Mouse (Mus musculus) embryo, embryonic 10.5 days (tissue): ENCODE data around the gene Arpc1b.
"Not testable (repeated sequence)": the region's sequence is repeated elsewhere in the genome, so short reads cannot be mapped to it uniquely, and the experiment has no call there.

Experiments used
- DNase-seq: peaks from one replicate; pipeline ENCODE4 v3.0.0-alpha.2; 2015; ENCODE audit warnings: low spot score

Arpc1b gene

DNA sequence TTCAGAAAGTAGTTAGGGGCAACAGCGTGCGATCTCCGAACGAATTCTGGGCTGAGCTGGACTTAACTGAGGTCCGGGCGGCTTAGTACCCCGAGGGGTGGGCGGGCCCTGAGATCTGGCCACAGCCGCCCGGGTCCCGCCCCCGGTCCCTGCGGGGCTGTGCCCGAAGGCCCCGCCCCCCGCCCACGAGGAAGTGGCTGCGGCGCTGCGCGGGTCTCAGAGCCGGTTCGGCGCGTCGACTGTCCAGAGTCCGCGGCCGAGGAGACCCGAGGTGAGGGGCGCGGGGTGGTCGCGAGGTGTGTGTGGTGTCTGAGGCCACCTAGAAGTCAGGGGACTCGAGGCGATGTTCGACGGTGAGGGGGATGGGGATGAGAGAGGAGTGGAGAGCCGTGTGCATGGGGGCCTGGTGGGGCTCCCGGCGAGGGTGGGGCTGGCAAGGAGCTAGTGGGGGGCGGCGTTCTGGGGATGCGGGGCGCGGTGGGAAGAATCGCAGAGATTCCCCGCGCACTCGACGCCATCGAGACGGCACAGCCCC lies at the start of gene Arpc1b:
TSS of gene Arpc1b (plus strand) at position 145 of the 535 bp plus-strand sequence.
- peak; percentile 75 for DNase-seq

GRCm38 (mm10) chr5:145064765-145065340 lies 49.2 kb upstream of the Arpc1b start:
- no peak for DNase-seq

- no peak for DNase-seq
Observed at GRCm38 (mm10) chr5:145068863-145069262, 45.2 kb upstream of the Arpc1b start.

DNA sequence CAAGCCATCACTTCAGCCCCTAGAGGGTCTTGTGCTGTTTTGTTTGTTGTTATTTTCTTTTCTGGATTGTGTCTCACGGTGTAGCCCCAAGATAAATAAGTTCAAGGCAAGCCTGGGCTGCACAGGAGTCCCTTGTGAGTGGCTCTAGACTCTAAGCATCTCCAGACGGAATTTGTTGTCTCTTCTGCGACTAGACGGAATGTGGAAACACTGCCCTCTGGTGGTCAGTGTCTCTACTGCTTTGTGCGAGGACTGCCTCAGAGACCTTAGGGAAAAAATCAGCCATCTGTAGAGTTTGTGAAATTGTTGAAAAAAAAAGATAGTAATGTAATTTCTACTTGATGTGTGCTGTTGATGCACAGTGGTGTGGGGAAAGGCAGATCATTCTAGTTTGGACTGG lies 44.3 kb upstream of the Arpc1b start:
- peak; percentile 93 for DNase-seq

DNA sequence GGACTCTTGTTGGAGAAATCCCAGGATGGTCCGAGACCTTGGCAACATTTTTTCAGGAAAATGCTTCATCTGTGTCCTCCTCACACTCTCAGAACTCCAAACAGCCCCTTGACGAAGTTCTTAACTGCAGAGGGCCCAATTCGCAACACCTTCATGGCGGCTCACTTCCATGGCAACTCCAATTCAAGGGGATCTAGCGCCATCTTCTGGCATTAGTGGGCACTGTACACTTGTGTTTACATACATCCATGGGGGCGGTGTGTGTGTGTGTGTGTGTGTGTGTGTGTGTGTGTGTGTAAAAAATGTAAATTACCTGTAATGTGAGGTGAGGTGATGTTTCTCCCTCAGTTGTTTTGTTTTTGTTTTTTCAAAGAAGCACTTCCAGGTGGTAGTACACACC lies 42.7 kb upstream of the Arpc1b start:
- DNase-seq: peak; percentile 60

DNA sequence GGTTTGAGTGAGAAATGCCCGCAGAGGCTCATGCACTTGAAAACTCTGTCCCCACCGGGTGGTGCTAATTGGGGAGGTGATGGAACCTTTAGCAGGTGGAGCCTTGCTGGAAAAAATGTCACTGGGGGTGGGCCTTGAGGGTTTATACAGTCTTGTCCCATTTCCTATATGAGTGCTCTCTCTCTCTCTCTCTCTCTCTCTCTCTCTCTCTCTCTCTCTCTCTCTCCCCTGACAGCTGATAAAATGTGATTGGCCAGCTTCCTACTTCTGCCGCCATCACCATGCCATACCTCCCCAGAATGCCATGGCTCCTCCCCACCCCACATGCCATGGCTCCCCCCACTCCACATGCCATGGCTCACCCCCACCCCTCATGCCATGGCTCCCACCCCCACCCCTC lies 38.9 kb upstream of the Arpc1b start:
- no peak for DNase-seq

DNA sequence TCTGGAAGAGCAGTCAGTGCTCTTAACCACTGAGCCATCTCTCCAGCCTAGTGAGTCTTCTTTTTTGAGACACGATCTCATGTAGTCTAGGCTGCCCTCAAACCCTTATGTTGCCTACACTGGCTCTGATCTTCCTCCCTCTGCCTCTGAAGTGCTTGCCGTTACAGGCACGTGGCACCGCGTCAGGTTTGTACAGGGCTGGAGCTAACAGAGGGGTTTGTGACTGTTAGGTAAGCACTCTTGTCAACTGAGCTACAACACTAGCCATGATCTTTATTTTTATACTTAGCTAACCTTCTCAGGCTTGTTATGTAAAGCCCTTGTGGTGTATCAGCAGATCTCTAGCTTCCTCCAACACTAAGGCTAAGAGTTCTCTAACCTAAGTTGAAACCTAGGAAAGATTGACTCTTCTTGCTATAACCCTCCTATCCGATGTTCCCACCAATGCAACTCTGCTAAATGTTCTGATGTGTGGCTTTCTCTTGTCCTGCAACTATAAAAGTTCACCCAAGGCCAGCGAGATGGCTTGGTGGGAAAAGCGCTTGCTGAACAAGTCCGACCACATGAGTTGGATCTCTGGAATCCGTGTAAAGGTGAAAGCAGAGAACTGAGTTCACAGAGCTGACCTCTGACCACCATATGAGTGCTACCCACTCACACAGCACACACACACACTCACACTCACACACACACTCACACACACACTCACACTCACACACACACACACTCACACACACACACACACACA lies 32.0 kb upstream of the Arpc1b start:
- no peak for DNase-seq

GRCm38 (mm10) chr5:145083201-145083600 lies 30.8 kb upstream of the Arpc1b start:
- DNase-seq: not testable (repeated sequence)

DNA sequence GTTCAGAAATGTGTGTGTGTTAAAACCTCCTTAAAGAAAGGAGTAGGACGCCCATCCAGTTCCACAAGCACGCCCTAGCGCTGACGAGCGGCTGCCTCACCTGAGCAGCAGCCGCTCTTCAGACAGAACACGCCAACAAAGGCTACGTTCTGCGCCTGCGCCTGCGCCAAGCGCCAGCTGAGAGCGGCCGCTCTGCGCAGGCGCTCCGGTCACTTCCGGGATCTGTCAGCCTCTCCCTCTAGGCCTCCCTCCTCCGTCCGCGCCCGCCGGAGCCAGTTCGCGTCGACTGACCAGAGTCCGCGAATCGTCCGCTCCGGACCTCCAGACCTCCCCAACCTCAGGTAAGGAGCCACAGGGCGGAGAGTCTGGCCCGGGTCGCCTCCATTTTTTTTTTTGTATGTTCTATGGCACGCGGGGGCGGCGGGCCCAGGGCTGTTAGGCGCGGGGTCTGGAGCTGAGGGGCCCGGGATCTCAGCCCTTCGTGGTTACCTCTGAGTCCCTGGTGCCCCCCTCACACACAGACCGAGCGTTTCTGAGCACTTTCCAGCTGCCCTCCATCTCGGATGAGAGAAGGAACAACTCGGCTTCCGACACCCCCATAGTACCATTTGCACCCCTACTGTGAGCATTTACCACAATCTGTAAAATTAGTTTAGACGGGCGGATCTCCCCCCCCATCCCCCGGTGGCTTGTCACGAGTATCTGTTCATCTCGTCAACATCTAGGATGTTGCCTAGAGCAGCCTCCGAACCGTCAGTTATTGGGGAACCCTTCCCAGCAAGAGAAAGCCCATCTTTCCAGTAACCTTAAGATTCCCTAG lies 30.2 kb upstream of the Arpc1b start, which contains the start of the genes Arpc1a and Kpna7:
TSS of gene Arpc1a (plus strand) at position 199 of the 820 bp plus-strand sequence.
TSS of gene Kpna7 (minus strand) at position 399 of the 820 bp plus-strand sequence.
- DNase-seq: peak; percentile 96

- DNase-seq: no peak
Observed at GRCm38 (mm10) chr5:145084822-145085221, 29.2 kb upstream of the Arpc1b start.

DNA sequence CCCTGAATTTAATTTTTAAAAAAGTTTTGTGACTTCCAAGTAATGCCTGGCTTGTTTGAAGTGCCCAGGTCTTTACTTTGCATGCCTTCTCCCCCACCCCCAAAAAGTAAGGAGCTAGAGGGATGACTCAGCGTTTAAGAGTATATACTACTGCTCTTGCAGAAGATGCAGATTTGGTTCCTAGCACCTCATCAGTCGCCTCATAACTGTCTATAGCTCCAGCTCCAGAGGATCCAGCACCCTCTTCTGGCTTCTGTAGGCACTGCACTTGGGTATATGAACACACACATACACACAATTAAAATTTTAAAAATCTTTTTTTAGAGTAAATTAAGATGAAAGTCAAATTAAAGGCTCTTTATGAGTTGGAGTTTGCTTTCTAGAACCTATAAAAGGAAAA lies 25.8 kb upstream of the Arpc1b start:
- DNase-seq: no peak

- DNase-seq: no peak
Observed at GRCm38 (mm10) chr5:145089878-145090277, 24.1 kb upstream of the Arpc1b start.

- no peak for DNase-seq
Observed at GRCm38 (mm10) chr5:145096195-145096594, 17.8 kb upstream of the Arpc1b start.

- DNase-seq: no peak
Observed at GRCm38 (mm10) chr5:145098340-145098821, 15.6 kb upstream of the Arpc1b start.

- DNase-seq: no peak
Observed at GRCm38 (mm10) chr5:145100960-145101359, 13.1 kb upstream of the Arpc1b start.

- not testable (repeated sequence) for DNase-seq
Observed at GRCm38 (mm10) chr5:145101451-145101850, 12.6 kb upstream of the Arpc1b start.

DNA sequence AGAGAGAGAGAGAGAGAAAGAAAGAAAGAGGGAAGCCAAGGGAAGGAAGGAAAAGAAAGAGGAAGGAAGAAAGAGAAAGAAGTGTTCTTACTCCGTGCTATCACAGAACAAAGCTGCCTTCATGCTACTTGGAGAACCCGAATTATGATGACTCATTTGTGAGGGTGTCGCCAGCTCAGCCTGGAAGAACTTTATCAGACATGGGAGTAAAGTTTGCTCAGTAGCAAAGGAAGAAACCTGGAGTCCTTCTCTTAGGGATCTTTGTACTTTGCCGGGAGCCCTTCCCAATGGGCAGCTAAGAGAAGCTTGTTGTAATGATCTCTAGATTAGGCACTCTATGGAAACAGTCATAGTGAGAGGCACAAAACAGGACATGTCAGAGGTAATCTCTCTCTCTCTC lies 11.3 kb upstream of the Arpc1b start:
- DNase-seq: no peak

- no peak for DNase-seq
Observed at GRCm38 (mm10) chr5:145104328-145104727, 9.7 kb upstream of the Arpc1b start.

GRCm38 (mm10) chr5:145105694-145106275 lies 8.2 kb upstream of the Arpc1b start:
- DNase-seq: no peak

DNA sequence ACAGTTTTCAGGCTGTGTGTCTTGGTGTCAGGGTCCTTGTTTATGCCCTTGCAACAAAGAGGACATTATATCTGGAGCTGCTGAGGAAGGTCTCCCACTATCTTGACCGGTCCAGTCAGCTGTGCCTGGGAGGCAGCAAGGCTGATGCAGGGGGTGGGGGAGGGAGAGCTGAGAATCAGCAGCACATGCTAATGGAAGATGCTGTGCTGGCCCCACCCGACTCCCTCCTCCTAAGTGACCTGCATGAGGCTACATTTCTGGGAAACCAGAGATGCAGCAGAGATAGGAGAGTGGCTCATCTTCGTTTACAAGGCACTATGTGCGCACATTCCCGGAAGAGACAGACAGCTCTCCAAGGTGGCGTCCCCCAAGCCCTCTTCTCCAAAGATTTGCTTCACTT lies 3.6 kb upstream of the Arpc1b start:
- no peak for DNase-seq

GRCm38 (mm10) chr5:145112566-145112965 lies 1.4 kb upstream of the Arpc1b start:
- no peak for DNase-seq

DNA sequence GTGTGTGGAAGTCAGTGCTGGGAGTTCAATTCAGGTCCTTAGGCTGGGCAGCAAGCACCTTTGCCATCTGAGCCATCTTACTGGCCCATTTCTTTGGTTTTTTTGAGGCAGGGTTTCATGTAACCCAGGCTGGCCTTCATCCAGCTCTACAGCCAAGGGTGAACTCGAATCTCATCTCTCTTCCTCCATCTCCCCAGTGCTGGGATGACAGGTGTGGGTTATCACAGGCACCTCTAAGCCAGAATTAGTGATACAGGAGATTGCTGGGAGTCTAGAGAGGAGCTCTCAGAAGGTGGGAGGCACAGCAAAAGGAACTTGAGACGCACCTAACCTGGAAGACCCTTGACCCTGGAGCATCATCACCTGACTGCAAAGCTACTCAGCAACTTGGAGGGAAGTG lies 599 bp upstream of the Arpc1b start:
- no peak for DNase-seq
